Mouse (Mus musculus): ENCODE data around the gene Rbms3. TPM values are rescaled to one million over a fixed set of nuclear protein-coding genes. Genes with fewer than 3 reads are reported as not detected.

Gene Rbms3
- polyA plus RNA-seq (2016; fragmentation: Nextera tagmentation; extraction: Ambion mirVana), result 8.1 and 10.0 TPM in 2 replicates

DNA sequence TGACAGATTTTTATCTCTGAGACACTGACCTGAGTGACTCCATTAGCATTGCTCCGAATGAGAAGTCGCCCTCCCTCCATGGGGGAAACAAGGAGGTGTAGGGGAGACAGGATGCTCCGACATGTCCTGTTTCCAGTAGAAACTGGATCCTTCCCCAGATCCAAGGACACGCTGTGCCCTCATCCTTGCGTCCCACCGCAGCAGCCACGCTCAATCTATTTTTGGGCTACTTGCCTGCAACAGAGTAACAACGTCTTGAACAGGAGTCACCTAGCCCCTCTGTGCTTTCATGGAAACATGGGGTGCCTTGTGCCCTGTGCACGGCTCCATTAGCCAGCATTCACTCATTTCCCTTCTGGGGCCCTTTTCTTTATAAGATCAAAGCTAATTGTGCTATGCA, at the start of gene Rbms3:
Gene Rbms3 (minus strand): TSS at position 143 of the 400 bp plus-strand sequence.
- Histone ChIP-seq H3K27ac (no peak within 1 kb of the TSS), H3K4me2 (no peak within 1 kb of the TSS), H3K36me3 (no peaks in the 10 kb centered on the region), H3K9me3 (replicated peaks) (peaks cover 4% of the 10 kb centered on the region; the same call in 1 of the 2 replicates), H3K27me3 (replicated peaks) (no peaks in the 10 kb centered on the region), H3K4me1 (no peaks in the 10 kb centered on the region), H3K4me3 (no peak within 1 kb of the TSS), H3K9ac (no peak within 1 kb of the TSS)
- 72% methylated on average over 9 of the region's 9 CpGs for WGBS (ENCODE audit: insufficient replicate concordance)
- ATAC-seq, result no peak

DNA sequence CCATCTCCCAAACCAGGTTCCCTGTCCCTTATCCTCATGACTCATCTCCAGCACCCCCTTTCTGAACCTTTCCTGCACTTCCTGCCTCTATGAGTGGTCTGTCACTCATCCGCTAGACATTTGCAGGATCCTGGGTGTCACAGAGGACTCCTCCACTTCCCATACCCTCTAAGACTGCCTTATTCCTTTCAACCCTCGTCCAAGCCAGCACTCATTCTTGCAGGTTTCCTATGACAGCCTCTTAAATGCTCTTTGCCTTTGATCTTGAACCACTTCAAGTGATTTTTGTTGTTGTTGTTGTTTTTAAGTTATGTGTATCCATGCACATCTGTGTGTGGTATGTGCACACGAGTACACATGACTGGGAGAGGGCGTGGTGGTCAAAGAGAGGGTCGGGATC, 43.6 kb upstream of the Rbms3 start:
- no peaks in the 10 kb centered on the region for H3K4me1 ChIP-seq
- H3K9me3 ChIP-seq (replicated peaks), result no peaks in the 10 kb centered on the region
- no peak overlapping the region for H3K4me2 ChIP-seq
- H3K27ac ChIP-seq, result no peak overlapping the region
- no peak overlapping the region for H3K9ac ChIP-seq
- ATAC-seq, result no peak
- no peak overlapping the region for H3K4me3 ChIP-seq
- H3K27me3 ChIP-seq (replicated peaks), result no peaks in the 10 kb centered on the region
- WGBS (ENCODE audit: insufficient replicate concordance), result 60% methylated on average over 5 of the region's 5 CpGs
- H3K36me3 ChIP-seq, result no peaks in the 10 kb centered on the region

DNA sequence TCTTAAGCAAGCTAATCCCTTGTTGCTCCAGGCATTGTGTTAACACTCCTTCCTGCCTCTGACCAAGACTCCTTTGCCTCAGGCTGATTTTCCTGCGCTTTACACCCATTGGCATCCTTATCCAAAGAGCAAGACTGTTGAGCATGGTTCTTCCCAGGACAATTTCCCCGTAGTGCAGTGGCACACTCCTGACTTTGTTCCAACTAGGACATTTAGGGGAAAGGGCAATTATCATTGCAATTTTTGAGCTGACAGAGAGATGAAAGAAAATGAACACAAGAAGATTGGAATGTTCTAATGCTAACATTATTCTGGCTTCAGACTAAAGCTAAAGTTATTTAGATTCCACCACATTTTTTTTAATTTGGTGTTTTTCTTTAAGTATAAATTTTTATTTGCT, 24.9 kb upstream of the Rbms3 start:
- Histone ChIP-seq H3K9me3 (replicated peaks) (no peaks in the 10 kb centered on the region), H3K27ac (no peak overlapping the region), H3K9ac (no peak overlapping the region), H3K4me3 (no peak overlapping the region), H3K4me1 (no peaks in the 10 kb centered on the region), H3K36me3 (no peaks in the 10 kb centered on the region), H3K4me2 (no peak overlapping the region), H3K27me3 (replicated peaks) (no peaks in the 10 kb centered on the region)
- 59% methylated on average over 2 of the region's 2 CpGs for WGBS (ENCODE audit: insufficient replicate concordance)
- ATAC-seq, result no peak

DNA sequence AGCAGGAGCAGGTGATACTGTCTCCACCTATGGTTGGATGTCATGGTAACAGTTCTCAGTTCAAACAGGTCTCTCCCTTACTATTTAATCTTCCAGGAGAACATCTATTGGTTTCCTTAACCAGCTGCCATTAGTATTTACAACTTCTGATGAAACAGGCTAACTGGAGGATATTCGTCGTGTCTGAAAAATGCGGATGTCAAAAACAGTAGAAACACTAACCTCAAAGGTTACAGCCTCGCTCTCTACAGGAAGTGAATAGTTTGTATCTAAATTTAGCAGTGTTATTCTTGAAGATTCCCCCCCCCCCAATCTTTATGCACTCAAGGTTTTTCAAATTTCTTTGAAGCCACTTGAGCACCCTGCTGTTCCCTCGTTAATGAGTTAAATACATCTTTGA, 23.9 kb upstream of the Rbms3 start:
- H3K9me3 ChIP-seq (replicated peaks), result no peaks in the 10 kb centered on the region
- no peak overlapping the region for H3K27ac ChIP-seq
- H3K36me3 ChIP-seq, result no peaks in the 10 kb centered on the region
- no peak overlapping the region for H3K9ac ChIP-seq
- no peak overlapping the region for H3K4me3 ChIP-seq
- no peak for ATAC-seq
- no peaks in the 10 kb centered on the region for H3K4me1 ChIP-seq
- H3K4me2 ChIP-seq, result no peak overlapping the region
- WGBS (ENCODE audit: insufficient replicate concordance), result 30% methylated on average over 5 of the region's 5 CpGs
- H3K27me3 ChIP-seq (replicated peaks), result no peaks in the 10 kb centered on the region

DNA sequence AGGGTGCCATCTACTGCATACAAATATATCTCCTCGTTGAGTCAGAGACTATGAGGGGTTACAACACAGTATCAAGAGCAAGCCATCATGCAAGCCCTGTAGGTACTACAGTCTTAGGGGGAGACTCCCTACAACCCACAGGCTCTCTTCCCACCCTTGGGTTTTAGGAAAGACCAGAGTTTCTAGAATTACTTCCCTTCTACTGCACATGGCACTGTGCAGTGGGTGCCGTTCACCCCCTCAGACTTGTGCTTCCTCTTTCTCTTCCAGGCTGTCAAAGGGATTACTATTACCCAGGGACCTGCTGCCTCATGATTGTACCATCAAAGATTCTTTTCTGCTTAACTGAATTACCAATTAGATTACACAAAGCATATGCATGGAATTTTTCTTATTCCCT, 16.4 kb upstream of the Rbms3 start:
- H3K9ac ChIP-seq, result no peak overlapping the region
- WGBS (ENCODE audit: insufficient replicate concordance), result 54% methylated on average over 2 of the region's 2 CpGs
- no peak overlapping the region for H3K4me2 ChIP-seq

DNA sequence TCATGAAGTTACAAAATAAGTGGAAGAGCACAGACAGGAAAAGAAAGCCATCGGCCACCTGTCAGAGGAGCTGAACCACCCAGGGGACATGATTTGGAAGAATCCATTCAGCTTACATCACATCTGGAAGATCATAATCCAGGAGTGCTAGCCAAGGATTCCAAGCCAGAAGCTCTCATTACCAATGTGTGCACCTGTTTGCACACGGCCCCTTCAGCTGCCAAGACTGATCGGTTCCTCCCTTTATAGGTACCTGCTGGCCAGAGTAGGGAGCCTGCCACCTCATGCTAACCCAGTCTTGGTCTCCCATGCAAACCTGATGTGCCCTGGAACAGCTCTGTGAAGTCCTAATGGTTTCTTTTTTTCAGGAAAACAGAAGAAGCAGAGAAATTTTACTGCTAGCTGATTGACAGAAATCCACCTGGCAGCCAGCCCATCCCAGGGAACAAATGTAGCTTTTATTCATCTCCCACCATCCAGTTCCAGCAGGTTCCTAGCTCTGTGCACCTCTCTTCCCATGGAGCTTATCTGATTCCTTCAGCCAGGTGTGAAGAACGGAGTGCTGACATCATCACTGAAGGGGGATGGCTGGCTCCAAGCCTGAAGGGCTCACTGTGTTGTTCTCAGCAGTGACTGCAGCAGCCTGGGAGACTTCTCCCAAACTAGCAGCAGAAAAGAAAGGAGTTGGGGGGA, 11.5 kb upstream of the Rbms3 start:
- H3K27ac ChIP-seq, result no peak overlapping the region
- no peaks in the 10 kb centered on the region for H3K36me3 ChIP-seq
- H3K9ac ChIP-seq, result no peak overlapping the region
- H3K4me1 ChIP-seq, result no peaks in the 10 kb centered on the region
- no peak for ATAC-seq
- no peak overlapping the region for H3K4me3 ChIP-seq
- WGBS (ENCODE audit: insufficient replicate concordance), result 66% methylated on average over 4 of the region's 4 CpGs
- no peak overlapping the region for H3K4me2 ChIP-seq
- 0 out of 2 replicates have a peak, but pooled peaks cover 7% of the 10 kb centered on the region for H3K9me3 ChIP-seq (replicated peaks)
- H3K27me3 ChIP-seq (replicated peaks), result no peaks in the 10 kb centered on the region

More for the DNA sequence above, 16.4 kb upstream of the Rbms3 start:
- Histone ChIP-seq H3K4me1 (no peaks in the 10 kb centered on the region), H3K36me3 (no peaks in the 10 kb centered on the region), H3K9me3 (replicated peaks) (0 out of 2 replicates have a peak, but pooled peaks cover 8% of the 10 kb centered on the region), H3K4me3 (no peak overlapping the region), H3K27ac (no peak overlapping the region), H3K27me3 (replicated peaks) (no peaks in the 10 kb centered on the region)
- ATAC-seq, result no peak

DNA sequence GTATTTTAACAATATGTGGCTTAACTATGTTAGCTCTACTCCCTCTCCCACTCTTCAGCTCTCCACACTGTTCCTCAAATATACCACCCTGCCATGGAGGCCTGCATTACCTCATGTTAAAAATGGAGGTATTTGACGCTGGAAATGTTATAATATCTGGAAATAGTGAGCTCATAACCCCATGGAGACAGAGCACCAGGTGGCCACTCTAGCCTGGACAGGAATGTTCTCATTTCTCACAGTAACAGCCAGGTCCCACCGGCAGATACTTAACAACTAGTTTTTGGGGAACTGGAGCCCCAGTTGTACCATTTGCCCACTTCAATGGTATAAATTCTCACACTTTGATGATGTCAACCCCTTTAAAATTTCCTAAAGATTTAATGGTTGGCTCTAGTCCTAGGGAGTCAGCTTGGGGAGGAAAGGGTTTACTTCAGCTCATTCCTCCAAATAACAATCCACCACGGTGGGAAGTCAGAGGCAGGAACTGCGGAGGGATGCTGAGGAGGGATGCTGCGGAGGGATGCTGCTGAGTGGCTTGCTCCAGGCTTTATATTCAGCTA, 9.0 kb upstream of the Rbms3 start:
- Histone ChIP-seq H3K9me3 (replicated peaks) (0 out of 2 replicates have a peak, but pooled peaks cover 3% of the 10 kb centered on the region), H3K27ac (no peak overlapping the region), H3K4me3 (no peak overlapping the region), H3K27me3 (replicated peaks) (no peaks in the 10 kb centered on the region), H3K4me2 (no peak overlapping the region), H3K4me1 (no peaks in the 10 kb centered on the region), H3K9ac (no peak overlapping the region), H3K36me3 (no peaks in the 10 kb centered on the region)
- WGBS (ENCODE audit: insufficient replicate concordance), result 64% methylated on average over 5 of the region's 5 CpGs
- no peak for ATAC-seq

DNA sequence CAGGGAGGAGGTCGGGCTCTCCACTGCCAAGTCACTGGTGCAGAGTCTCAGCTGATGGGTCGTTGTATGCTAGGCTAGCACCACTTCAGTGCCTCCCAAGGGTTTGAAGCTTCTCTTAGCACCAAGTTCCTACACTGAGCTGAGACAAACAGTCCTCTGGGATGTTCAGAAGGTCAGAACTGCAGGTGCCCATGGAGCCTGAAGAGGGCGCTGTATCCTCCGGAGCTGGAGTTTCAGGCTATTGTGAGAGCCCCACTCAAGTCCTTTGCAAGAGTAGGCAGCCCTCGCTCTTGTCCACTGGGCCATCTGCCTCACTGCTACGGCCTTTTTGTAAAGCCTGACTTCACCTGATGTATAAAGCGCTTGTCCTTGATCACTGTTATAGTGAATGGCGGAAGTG, 6.8 kb upstream of the Rbms3 start:
- Histone ChIP-seq H3K9ac (no peak overlapping the region), H3K4me2 (no peak overlapping the region), H3K27me3 (replicated peaks) (no peaks in the 10 kb centered on the region), H3K9me3 (replicated peaks) (peaks cover 7% of the 10 kb centered on the region; the same call in 1 of the 2 replicates), H3K36me3 (no peaks in the 10 kb centered on the region), H3K27ac (no peak overlapping the region), H3K4me1 (no peaks in the 10 kb centered on the region), H3K4me3 (no peak overlapping the region)
- 66% methylated on average over 8 of the region's 8 CpGs for WGBS (ENCODE audit: insufficient replicate concordance)
- ATAC-seq, result no peak

DNA sequence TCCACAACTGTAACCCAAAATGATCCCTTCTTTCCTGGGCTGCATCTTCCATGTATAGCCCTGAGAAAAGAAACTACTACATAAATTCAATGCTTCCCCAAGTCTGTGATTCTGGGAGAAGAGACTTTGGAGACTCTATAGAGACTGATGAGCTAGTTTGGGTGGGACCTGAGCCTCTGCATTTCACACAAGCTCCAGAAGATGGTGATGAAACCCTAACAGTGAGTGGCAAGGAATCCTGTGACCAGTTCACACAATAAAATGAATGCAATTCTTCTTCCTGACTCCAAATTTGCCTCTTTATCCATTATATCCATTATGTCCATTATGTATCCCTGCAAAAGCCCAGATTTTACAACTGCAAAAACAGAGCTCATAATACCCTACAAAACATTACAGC, 2.5 kb downstream of the Rbms3 start:
- Histone ChIP-seq H3K9me3 (replicated peaks) (peaks cover 5% of the 10 kb centered on the region; the same call in 1 of the 2 replicates), H3K4me3 (no peak overlapping the region), H3K27me3 (replicated peaks) (no peaks in the 10 kb centered on the region), H3K4me2 (no peak overlapping the region), H3K9ac (no peak overlapping the region), H3K4me1 (no peaks in the 10 kb centered on the region), H3K27ac (no peak overlapping the region), H3K36me3 (no peaks in the 10 kb centered on the region)
- ATAC-seq, result no peak

DNA sequence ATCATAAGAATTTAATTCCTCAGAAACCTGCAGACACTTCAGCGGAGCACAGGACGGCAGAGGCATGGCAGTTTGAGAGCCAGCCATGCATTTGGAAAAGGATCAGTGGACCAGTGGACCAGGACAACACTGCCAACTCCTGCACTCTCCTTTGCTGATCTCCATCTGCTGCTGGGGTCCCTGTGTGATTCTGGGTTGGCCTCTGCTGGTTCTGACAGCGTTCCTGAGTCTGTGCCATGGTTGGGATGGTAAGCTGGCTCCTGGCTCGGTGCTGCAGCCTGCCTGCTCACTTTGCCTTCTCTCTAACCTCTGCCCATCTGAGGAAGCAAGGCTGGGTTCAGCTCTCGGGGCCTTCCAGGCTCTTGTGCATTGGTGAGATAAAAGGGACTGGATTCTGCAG, 28.9 kb downstream of the Rbms3 start:
- Histone ChIP-seq H3K27me3 (replicated peaks) (no peaks in the 10 kb centered on the region), H3K9me3 (replicated peaks) (no peaks in the 10 kb centered on the region), H3K4me2 (no peak overlapping the region), H3K4me1 (no peaks in the 10 kb centered on the region), H3K4me3 (no peak overlapping the region), H3K9ac (no peak overlapping the region), H3K27ac (no peak overlapping the region), H3K36me3 (no peaks in the 10 kb centered on the region)
- no peak for ATAC-seq
- WGBS (ENCODE audit: insufficient replicate concordance), result 51% methylated on average over 5 of the region's 5 CpGs

DNA sequence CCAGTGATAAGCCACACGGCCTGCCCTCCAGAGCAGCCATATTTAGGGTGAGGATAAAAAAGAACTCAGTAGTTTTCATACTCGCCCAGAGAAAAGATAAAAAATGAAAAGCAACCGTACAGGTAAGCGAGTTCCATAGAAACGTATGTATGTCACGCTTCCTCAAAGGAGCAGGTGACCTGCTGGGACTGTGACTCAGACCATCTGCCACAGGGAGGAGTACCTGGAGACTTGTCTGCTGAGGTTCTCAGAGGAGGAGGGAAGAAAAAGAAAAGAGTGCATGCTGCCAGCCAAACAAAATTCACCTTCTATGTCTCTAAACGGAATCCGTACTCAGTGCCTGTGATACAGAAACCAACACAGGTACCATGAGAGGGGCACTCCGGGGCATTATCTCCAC, 30.4 kb downstream of the Rbms3 start:
- H3K9ac ChIP-seq, result no peak overlapping the region
- no peaks in the 10 kb centered on the region for H3K27me3 ChIP-seq (replicated peaks)
- H3K4me1 ChIP-seq, result no peaks in the 10 kb centered on the region
- H3K4me3 ChIP-seq, result no peak overlapping the region
- WGBS (ENCODE audit: insufficient replicate concordance), result 70% methylated on average over 9 of the region's 9 CpGs
- H3K9me3 ChIP-seq (replicated peaks), result no peaks in the 10 kb centered on the region
- no peak for ATAC-seq
- no peak overlapping the region for H3K4me2 ChIP-seq
- no peaks in the 10 kb centered on the region for H3K36me3 ChIP-seq
- H3K27ac ChIP-seq, result no peak overlapping the region

DNA sequence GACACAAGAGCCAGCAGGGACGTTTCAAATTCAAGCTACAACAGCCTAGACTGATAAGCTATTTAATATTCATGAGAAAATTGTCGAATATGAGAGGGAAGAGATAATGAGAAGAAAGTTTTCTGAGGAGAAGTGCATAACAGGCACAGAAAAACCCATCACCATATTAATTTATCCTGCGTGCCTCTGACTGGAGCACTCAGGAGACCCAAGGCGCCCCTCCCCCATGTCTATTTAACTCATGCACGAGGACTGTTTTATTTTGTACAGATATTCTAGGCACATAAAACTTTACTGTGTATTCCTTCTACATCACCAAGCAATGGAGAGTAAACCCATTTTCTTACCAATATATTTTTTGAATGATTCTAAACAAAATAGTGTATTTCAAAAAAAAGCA, 33.6 kb downstream of the Rbms3 start:
- no peaks in the 10 kb centered on the region for H3K36me3 ChIP-seq
- H3K4me2 ChIP-seq, result no peak overlapping the region
- H3K27me3 ChIP-seq (replicated peaks), result no peaks in the 10 kb centered on the region
- WGBS (ENCODE audit: insufficient replicate concordance), result 53% methylated on average over 5 of the region's 5 CpGs
- H3K9ac ChIP-seq, result no peak overlapping the region
- no peaks in the 10 kb centered on the region for H3K9me3 ChIP-seq (replicated peaks)
- H3K4me3 ChIP-seq, result no peak overlapping the region
- no peak overlapping the region for H3K27ac ChIP-seq
- ATAC-seq, result no peak
- H3K4me1 ChIP-seq, result no peaks in the 10 kb centered on the region

DNA sequence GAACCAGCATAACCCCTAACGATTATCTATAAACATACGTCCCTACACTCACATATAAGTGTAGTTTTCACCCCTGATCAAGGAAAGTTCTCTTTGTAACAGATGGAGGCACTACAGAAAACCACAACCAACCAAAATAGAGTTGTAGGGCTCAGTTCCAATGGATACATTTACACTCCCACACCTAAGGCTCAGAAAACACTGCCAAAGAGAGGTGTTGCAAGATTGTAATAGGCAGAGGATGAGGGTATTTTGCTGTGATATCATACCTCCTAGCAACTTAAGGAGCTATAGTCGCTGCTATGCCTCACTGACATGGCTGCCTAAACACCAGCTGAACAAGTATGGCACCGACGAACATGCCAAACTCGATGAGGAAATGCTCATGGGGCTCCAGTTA, 44.4 kb downstream of the Rbms3 start:
- H3K27ac ChIP-seq, result no peak overlapping the region
- WGBS (ENCODE audit: insufficient replicate concordance), result 61% methylated on average over 6 of the region's 6 CpGs
- no peak overlapping the region for H3K9ac ChIP-seq
- no peak overlapping the region for H3K4me2 ChIP-seq
- ATAC-seq, result no peak
- no peaks in the 10 kb centered on the region for H3K4me1 ChIP-seq
- no peak overlapping the region for H3K4me3 ChIP-seq
- H3K36me3 ChIP-seq, result no peaks in the 10 kb centered on the region
- H3K9me3 ChIP-seq (replicated peaks), result no peaks in the 10 kb centered on the region
- no peaks in the 10 kb centered on the region for H3K27me3 ChIP-seq (replicated peaks)

All from liver, embryonic 12.5 days (tissue).